Mouse (Mus musculus) inflammation-experienced regulatory T-cells, adult 6 months (primary cell): ENCODE measurements around the gene Abhd17a. TPM values are rescaled to one million over a fixed set of nuclear protein-coding genes. Genes with fewer than 3 reads are reported as not detected.

ENCODE experiments used
- ATAC-seq: one replicate; pipeline ENCODE4 v1.8.0; 2017
- polyA plus RNA-seq, 3 experiments: library from polyadenylated mRNA; unstranded; fragments of 100-300 nt; shearing (Covaris generic); gene quantifications; one replicate each; pipeline ENCODE4 v1.2.1; 2017

Gene Abhd17a
- polyA plus RNA-seq, result 10 to 100 TPM in 2 of 3 experiments, 1 to 10 TPM in 1; 8.6 to 12.0 (median 11.4) TPM

DNA sequence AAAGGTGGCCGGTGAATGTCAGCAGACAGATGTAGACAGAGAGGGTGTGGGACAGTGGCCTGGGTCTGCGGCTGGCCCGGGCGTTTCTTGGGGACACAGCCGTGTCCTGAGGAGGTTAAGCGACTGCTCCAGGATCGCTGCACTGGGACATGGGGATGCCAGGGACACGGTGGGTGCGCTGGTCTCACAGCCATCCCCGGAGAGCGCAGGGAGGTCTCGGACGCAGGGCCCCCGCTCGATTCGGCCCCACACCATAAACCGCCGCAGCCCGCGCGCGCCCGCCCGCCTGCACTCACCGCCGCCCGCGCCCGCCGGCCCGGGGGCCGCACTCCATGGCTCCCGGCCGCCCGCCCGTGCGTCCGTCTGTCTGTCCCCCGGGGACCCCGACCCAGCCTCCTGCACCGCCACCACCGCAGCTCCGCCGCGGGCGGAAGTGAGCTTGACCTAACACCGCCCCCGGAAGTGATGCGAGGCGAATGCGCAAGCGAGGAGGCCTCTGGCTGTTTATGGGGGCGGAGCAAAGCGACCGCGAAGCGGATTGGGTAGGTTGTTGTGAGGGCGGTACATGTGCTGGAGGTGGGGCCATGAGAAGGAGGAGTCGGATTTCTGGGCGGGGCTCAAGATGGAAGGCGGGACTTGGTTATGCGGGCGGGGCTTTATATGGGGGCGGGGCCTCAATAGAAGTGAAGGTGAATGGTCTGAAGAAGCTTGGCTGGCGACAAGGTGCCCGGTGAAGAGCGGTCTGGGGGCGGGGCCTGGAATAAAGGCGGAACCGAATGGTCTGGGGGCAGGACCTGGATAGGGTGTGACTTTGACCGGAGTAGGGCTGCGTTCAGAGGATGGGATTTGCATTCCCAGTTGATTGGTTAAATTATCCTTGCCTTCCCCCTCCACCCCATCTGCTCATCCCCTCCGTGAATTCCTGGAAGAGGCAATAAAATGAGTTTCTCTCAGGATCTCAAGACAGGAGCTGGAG is at the start of gene Abhd17a:
TSS of gene Abhd17a (minus strand) at position 463 of the 976 bp plus-strand sequence.
- ATAC-seq, result peak; percentile 99

DNA sequence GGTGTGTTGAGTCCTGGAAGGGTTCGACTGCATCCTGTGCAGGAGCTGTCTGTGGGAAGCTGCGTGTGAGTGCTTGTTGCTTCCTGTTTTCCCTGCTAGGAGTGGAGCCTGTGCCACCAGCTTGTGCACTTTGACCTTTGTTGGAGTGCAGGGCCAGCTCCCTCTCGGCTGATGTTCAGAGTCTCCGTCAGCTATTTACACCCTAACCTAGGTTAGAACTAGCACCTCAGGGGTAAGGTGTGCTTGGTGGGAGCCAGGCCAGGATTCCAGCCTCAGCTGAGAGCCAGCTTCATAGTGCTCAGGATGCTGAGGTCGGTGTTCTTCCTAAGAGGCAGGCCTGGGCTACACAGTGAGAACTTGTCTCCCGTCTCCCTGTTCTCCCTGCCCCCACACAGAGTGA is 45.2 kb upstream of the Abhd17a start:
- ATAC-seq, result no peak

DNA sequence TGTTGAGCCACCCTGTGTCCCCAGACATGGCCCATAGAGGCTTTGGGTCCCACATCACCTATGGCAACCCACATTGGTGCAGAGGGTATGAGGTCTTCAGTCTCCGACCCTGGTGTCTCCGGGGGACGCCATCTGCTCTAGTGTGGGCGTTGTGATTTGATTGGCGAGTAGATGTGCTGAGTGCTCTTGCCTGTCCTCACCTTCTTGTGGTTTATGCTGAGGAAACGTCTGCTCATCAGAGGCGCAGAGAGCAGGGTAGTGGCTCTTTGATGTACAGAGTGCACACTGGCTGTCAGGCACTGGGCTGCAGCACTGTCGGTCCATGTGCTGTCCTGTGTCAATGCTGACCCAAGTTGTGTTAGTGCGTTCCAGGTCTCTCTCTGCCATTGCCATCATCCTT is 38.8 kb upstream of the Abhd17a start:
- peak; percentile 78 for ATAC-seq

DNA sequence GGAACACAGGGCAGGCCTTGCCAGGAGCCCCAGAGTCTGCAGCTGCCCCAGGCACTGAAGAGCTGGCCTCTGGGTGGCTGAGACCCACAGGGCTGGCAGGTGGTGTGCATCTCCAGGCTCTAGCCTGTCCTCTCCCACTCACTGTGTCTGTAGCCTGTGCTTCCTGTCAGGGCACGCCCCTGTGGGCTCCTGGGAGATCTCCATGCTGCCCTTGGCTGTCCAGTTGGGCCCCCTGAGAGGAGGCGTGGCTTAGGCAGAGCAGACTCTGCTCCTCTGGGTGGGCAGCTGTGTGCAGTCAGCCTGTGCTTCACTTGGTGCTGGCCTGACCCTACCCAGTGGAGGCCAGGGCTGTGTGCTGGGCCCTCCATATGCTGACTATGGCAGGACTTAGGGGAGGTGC is 37.5 kb upstream of the Abhd17a start:
- ATAC-seq, result no peak

DNA sequence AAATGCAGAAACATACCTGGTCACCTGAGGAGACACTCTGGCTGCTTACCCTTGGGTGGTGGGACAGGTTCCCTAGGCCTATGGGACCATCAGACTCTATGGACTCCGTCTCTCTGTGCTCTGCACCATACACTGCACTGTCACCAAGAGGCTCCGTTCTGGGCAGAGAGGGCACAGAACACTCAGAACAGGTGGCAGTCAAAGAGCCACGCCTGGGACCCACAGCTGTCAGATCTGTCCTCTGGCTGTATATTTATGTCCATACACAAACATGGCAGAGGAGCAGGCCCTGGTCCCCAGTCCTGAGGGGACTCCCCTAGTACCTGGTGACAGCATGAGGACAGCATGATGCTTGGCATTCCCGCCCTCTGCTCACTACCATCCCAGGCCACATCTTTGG is 35.6 kb upstream of the Abhd17a start:
- ATAC-seq, result no peak

DNA sequence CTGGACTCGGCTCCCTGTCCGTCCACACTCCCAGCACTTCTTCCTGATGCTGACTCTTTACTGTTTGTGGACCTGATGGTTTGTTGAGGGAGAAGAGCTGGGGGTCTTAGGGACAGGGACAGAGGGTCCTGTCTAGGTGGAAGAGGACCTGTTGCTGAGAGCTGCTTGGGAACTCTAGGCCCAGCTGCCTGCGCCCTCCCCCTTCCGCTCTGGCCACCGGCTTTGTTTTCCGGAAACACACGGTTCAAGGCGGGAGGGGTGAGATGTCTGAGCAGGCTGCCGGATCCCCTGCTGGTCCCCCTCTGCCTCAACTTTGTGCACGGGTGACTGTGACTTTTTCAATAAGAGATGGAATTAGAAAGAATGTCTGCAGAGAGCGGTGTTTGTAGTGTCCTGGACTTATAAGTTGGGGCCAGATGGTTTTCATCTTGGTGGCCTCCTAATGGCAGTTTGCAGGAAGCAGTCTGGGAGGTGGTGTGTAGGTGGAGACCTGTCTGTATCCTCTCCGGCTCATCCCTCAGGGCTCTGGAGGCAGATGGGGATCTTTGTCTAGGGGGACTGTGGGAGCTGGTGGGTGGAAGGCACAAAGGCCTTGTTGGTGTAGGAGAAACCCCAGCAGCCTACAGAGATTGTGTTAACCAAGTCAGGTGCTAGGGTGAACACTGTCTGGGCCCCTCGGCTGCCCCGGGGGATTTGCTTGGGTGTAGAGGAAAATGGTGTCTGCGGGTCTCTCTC is 33.5 kb upstream of the Abhd17a start:
- ATAC-seq, result peak; percentile 17

DNA sequence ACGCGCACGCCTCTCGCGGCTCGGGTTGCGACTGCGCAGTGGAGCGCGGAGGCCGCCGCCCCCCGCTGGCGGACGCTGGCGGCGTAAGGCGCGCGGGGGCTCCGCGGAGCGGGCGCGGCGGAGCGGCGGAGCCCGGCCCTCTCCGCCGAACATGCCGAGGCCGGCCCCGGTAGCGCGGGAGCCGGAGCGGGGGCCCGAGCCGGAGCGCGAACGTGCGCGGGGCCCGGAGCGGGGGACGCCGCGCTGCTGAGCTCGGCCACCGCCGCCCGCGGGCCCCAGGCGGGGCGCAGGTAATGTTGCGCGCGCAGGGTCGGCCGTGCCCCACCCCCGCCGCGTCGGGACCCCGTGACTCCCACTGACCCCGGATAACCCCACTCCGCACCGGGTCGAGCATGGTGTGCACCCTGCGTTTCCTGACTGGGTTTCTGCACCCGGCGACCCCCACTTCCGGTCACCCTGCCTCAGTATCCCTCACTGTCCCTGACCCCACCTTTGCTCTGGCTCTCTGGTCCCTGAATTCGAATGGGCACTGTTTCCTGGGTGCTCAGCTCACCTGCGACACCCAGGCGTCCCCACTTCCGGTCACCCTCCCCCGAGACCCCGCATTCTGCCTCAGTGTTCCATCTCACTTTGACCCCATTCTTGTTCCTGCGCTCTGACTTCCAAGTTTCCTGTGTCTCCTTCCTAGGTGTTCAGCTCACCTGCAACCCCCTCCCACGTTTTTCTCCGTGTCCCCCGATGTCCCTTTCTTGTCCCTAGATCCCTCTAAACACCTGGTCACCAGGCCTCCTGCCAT is 32.7 kb upstream of the Abhd17a start, which contains the start of gene Csnk1g2:
TSS of gene Csnk1g2 (plus strand) at position 178 of the 796 bp plus-strand sequence.
- no peak for ATAC-seq

DNA sequence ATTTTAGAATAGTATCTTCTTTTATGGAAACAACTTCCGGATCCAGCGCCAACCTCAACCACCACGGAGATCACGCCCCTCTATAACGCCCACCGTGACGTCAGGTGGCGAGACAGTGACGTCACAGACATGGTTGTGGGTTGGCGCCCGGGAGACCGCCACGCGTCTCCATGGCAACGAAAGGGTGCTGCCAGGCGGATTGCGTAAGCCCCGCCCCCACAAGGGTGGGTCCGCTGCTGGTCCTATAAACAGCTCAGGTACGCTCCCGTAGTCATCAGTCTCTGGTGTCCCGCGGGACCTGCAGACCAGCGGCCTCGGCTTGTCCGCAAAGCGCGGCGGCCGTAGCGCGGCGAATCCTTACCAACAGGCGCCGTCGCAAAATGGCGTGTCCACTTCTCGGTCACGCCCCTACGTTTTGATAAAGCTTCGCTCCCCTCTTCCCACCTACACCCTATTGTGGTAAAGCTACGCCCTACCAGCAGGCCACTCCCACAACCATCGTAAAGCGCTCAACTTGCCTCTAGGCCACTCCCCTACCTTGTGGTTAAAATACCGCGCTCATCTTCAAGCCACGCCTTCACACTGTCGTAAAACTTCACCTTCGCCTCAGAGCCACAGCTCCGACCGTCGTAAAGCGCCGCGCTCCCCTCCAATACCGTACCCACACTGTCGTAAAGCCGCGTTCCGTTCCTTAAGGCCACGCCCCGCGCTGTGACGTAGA is 32.0 kb upstream of the Abhd17a start:
- ATAC-seq, result peak; percentile 78

DNA sequence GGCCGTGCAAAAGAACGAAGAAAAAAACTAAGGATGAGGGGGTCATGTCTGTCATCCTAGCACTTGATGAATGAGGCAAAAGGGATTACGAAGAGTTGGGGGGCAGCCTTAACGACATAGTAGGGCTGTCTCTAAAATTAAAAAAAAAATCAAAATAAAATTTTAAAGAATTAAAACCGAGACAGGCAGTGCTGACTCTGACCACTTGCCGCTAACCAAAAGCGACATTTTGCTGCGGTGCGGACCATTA is 31.5 kb upstream of the Abhd17a start:
- no peak for ATAC-seq

DNA sequence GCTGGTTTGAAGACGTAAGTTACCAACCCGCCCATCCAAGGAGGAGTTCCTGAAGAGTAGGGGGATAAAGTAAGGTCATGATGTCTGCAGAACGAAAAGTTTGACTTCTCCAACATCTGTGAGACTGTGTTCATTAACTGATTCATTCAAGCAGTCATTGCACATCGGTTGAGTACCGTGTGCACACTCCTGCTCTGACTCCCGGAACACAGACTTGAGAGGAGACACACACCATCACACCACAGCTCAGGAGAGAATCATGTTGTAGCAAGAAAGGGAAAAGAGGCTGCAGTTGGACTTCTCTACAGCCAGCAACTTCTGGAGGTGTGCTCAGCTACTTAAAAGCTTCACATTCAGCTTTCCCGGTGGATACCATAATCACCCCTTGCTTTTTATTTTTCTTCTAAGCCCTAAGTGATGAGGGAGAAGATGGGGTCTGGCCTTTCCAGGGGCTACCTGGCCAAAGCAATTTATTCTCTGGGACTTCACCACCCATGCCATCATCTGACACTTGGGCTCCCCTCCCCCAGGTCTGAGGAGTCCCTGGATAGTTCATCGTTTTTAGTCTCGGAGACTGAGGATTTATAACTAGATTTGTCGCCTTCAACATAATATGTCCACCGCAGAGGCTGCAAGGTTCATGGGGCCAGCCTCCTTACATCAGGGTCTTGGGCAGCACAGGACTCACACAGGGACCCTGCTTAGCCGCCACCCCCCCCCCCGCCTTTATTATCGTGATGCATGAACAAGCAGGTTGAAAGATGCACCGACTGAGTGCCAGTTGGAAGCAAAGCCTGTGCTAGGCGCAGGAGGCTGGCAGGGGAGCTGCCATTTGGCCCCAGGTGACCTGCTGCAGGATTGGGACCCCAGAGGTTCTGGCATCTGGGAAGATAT is 30.9 kb upstream of the Abhd17a start:
- ATAC-seq, result no peak

DNA sequence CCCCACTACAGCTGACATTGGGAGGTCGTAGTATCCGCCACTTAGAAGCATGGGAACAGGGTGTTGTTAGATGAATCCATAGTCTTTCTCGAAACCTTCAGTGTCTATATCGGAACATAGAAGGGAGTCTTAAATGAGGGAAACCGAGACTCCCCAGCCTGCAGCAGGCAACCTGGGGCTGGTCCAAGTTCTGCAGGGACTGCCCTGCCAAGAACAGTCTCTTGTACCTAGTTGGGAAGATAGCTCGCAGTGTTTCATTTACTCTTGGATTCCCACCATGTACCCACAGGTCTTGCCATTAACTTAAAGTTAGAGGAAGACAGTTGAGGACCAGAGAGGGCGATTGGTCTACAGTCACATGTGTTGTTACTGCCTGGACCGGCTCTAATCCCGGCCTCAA is 30.2 kb upstream of the Abhd17a start:
- ATAC-seq, result no peak

DNA sequence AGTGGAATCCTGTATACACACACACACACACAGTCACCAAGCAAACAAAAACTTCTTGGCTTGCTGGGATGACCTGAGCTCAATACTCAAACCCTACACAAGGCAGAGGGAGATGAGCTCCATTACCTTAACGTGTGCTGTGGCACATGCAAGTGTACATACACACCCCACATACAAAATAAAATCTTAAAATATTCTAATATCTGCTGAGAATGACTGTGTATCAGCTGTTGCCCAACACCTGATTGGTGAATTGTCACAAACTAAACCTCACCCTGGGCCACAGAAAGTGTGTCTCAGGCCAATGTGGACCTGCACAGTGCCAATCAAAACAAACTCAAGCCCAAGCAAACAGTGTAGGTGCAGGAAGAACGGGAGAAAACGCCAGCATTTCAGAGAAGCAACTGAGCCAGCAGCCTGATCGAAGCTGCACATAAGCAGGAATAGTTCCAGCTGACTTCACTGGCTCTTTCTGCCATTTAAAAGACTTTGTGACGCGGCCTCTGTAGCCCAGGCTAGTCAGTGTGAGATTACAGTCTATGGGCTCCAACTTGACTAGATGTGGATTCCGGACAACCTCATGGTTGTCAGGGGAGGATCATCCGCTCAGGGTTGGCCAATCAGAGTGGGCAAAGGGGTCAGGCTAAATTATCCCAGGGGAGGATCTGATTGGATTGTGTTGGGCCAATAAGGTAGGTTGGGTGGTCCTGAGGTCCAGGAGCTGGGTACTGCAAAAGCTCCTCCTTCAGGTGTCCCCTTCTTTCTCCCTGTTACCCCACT is 29.5 kb upstream of the Abhd17a start:
- ATAC-seq, result no peak

DNA sequence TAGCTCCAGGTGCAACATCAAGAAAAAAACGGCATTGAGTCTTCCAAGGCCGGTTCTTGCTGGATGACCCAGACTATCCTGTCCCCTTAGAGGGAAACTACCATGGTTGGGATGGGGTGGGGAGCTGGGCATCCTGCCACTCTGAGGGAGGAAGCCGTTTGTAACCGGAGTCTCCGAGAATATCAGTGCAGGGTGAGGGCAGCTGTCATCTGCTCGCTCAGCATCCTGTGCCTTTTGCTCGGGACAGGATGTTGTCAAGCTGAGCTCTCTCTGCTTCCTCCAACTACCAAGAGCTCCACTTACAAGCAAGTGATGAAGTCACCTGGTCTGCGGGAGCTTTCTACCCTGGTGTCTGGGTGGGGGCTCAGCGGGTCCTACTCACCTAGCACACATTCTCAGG is 28.0 kb upstream of the Abhd17a start:
- ATAC-seq, result peak; percentile 67

DNA sequence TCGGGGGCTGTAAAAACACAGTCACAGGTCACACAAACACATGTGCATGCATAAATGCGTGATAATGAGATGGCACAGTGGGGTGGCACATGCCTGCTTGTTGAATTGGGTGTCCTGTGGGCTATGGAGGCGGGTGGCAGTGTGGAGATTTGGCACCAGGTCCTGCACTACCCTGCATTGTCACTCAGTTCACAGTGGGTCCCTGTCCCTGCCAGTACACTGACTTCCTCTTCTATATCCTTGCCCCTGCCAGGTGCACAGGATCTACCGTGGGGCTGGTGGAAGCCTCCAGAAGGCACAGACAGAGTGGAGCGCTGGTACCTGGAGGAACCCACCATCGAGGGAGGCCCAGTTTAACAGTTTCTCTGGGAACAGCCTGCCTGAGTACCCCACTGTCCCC is 24.2 kb upstream of the Abhd17a start:
- ATAC-seq, result no peak

DNA sequence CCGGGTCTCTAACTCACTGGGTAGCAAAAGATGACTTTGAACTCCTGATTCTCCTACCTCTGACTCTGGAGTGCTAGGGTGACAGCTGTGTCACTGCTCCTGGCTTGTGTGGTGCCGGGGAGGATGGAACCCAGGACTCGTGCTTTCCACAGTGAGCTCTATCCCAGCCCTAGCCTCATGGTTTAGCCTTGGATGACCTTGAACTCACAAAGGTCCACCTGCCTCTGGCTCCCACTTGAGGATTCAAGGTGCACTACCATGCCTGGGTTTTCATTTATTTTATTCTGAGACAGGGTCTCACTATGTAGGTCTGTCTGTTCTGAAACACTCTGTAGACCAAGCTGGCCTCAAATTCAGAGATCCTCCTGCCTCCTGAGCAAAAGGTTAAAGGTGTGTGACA is 23.7 kb upstream of the Abhd17a start:
- ATAC-seq, result no peak

DNA sequence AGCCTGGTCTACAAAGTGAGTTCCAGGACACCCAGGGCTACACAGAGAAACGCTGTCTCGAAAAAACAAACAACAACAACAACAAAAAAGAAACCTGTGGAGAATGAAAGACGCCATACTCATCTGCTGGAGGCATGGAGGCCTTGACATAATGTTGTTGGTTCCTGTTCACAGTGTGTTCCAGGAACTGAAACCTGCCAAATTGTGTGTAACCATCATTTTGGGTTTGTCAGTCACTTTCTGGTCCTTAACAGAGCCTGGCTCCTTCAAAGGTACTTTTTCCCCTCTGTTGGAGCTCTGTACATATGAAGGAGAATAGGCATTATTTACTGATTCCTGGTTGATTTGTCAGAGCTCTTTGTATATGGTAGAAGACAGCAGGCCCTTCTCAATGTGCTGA is 21.8 kb upstream of the Abhd17a start:
- ATAC-seq, result no peak

DNA sequence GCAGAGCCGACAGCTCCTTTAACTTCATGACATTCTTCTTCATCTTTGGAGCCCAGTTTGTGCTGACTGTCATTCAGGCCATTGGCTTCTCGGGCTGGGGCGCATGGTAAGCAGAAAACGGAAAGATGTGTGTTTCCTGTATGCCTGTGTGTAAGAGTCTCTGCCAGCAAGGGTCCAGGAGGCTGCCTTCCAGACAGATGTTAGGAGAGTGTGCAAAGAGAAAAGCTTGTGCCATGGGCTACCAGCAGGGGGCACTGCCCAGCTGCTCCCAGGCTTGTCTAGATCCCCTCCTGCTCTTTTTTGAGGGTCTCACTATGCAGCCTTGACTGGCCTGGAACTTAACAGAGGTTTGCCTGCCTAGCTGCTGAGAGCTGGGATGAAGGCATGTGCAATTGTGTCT is 20.9 kb upstream of the Abhd17a start:
- ATAC-seq, result peak; percentile 44

DNA sequence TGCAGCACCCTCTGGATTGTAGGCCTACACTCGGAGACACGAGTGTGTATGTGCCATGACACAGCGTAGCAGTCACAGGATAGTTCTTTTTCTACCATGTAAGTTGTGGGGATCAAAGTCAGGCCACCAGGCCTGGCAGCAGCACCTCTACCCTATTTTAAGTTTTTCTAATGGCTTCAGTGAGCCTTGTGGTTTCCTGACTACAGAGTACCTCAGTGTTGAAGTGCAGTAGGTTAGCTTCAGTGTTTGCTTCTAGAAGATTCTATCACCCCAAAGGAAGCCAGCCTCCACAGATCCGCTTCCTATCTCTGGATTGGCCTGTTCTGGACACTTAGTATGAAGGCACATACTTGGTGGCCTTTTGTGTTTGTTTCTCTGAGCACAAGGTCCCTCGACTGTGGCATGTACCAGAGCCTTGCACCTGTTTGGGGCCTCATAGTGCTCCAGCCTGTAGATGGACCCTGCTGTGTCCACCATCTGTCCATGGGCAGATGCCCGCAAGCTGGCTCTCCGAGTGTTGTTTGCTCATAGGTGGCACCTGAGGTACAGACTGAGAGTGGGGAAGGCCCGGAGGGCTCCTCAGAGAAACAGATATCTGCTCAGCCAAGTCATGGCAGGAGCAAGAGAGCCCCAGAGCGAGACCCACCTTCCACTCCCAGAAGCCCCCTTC is 20.1 kb upstream of the Abhd17a start:
- ATAC-seq, result peak; percentile 44

DNA sequence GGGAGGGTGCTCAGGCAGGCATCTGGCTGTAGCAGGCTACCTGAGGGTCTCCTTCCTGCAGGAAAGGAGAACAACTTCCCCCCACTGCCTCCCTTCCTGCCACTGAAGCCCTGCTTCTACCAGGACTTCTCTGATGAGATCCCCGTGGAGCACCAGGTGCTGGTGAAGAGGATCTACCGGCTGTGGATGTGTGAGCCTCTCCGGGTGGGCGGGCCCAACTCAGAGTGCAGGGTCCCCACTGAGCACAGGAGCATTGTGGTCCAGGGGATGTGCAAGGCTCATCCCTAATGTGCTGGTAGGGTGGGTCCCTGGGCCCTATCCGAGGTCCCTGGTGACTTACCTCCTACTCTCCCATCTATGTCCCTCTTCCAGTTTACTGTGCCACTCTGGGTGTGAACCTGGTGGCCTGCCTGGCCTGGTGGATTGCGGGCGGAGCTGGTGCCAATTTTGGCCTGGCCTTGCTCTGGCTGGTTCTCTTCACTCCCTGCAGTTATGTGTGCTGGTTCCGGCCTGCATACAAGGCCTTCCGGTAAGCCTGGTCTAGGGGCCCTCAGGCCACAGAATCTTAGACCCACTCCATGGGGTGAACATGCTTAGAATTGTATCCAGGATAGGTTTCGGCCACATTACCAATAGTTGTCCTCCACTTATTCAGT is 19.3 kb upstream of the Abhd17a start:
- ATAC-seq, result no peak
